In genomic region chr12:69363899-69364762, GRCm38 (mm10) we compare ENCODE assay signal across 8 mouse cellular contexts. TPM values are rescaled to one million over a fixed set of nuclear protein-coding genes. Genes with fewer than 3 reads are reported as not detected.
A peak's percentile ranks its signal among the peaks of the same experiment; 100 is the strongest.
DNase-seq lines count a peak whose midpoint lies in the region; ATAC-seq and TF ChIP-seq lines count a peak whose summit lies in the region.

No protein-coding gene starts in this region.

- peaks cover 18% of the 10 kb centered on the region for H3K4me1 ChIP-seq in embryonic facial prominence, embryonic 10.5 days
- H3K4me1 ChIP-seq in limb, embryonic 14.5 days (ENCODE audit: control insufficient read depth, insufficient read depth, low read length): peaks cover 15% of the 10 kb centered on the region; the same call in 1 of the 2 replicates
- no peaks in the 10 kb centered on the region; the same call in 1 of the 2 replicates for H3K4me1 ChIP-seq in midbrain, embryonic 14.5 days (ENCODE audit: control insufficient read depth, insufficient read depth, low read length)

- DNase-seq in 3134 (ENCODE audit: extremely low read depth, insufficient read length, low spot score): peak; percentile 80
- peak; percentile 90 for DNase-seq in adrenal gland, postnatal 14 days
- peak; percentile 81 for DNase-seq in embryonic facial prominence, embryonic 10.5 days (ENCODE audit: low spot score)
- peak; percentile 90 to 92 for DNase-seq in heart, adult 18-20 months
- peak; percentile 79 for DNase-seq in kidney, adult 11 months
- DNase-seq in limb, embryonic 14.5 days (ENCODE audit: low spot score): peak; percentile 77
- DNase-seq in midbrain, embryonic 14.5 days: peak; percentile 56
- peak; percentile 77 for DNase-seq in spleen, adult 12 weeks (ENCODE audit: low spot score)

- peak overlapping the region; percentile 91 for H3K27ac ChIP-seq in embryonic facial prominence, embryonic 10.5 days (replicated peaks)
- peak overlapping the region; percentile 76 for H3K27ac ChIP-seq in limb, embryonic 14.5 days (replicated peaks; ENCODE audit: low read depth, low read length)
- peak overlapping the region; percentile 32; the same call in 1 of the 2 replicates for H3K27ac ChIP-seq in midbrain, embryonic 14.5 days (replicated peaks; ENCODE audit: low read depth, low read length)

- H3K27me3 ChIP-seq in embryonic facial prominence, embryonic 10.5 days (replicated peaks; ENCODE audit: low read depth, poor library complexity, severe bottlenecking): no peaks in the 10 kb centered on the region
- H3K27me3 ChIP-seq in limb, embryonic 14.5 days (ENCODE audit: control insufficient read depth, insufficient read depth, low read length): no peaks in the 10 kb centered on the region
- no peaks in the 10 kb centered on the region for H3K27me3 ChIP-seq in midbrain, embryonic 14.5 days (ENCODE audit: control insufficient read depth, insufficient read depth, low read length)

- peak overlapping the region; percentile 50 for H3K9ac ChIP-seq in limb, embryonic 14.5 days (ENCODE audit: low read depth, low read length, severe bottlenecking)
- peak overlapping the region; percentile 43; the same call in 1 of the 2 replicates for H3K9ac ChIP-seq in midbrain, embryonic 14.5 days (replicated peaks; ENCODE audit: low read length)

- H3K36me3 ChIP-seq in embryonic facial prominence, embryonic 10.5 days (replicated peaks): no peaks in the 10 kb centered on the region
- no peaks in the 10 kb centered on the region for H3K36me3 ChIP-seq in limb, embryonic 14.5 days (ENCODE audit: control insufficient read depth, insufficient read depth, low read length)
- no peaks in the 10 kb centered on the region for H3K36me3 ChIP-seq in midbrain, embryonic 14.5 days (ENCODE audit: control insufficient read depth, insufficient read depth, low read length)

- H3K9me3 ChIP-seq in embryonic facial prominence, embryonic 10.5 days: no peaks in the 10 kb centered on the region
- H3K9me3 ChIP-seq in limb, embryonic 14.5 days (ENCODE audit: control insufficient read depth, low read length): no peaks in the 10 kb centered on the region
- no peaks in the 10 kb centered on the region for H3K9me3 ChIP-seq in midbrain, embryonic 14.5 days (ENCODE audit: control insufficient read depth, low read length)

- peak; percentile 55; the same call in 1 of the 2 replicates for TF ChIP-seq POLR2A in limb, embryonic 14.5 days (IDR thresholded peaks at IDR 0.05; ENCODE audit: borderline replicate concordance, extremely low read depth, insufficient read depth, insufficient read length)

- H3K4me2 ChIP-seq in limb, embryonic 14.5 days (replicated peaks; ENCODE audit: low read depth, low read length, severe bottlenecking): peak overlapping the region; percentile 56
- peak overlapping the region; percentile 74 for H3K4me2 ChIP-seq in midbrain, embryonic 14.5 days (ENCODE audit: low read length)

- H3K4me3 ChIP-seq in embryonic facial prominence, embryonic 10.5 days: peak overlapping the region; percentile 66
- peak overlapping the region; percentile 40 for H3K4me3 ChIP-seq in limb, embryonic 14.5 days (replicated peaks; ENCODE audit: low read length)
- H3K4me3 ChIP-seq in midbrain, embryonic 14.5 days (replicated peaks; ENCODE audit: low read depth, low read length): peak overlapping the region; percentile 42

- ATAC-seq in limb, embryonic 14.5 days (ENCODE audit: low FRiP score, low read depth): peak; percentile 38
- no peak for ATAC-seq in midbrain, embryonic 14.5 days (ENCODE audit: low FRiP score, low TSS enrichment)

- 5% methylated on average over 32 of the region's 32 CpGs for WGBS in embryonic facial prominence, embryonic 10.5 days
- WGBS in limb, embryonic 14.5 days: 6% methylated on average over 26 of the region's 32 CpGs
- WGBS in midbrain, embryonic 14.5 days: 6% methylated on average over 32 of the region's 32 CpGs

RNA-seq across cellular contexts. Expression of gene Nemf, which starts 7.2 kb away (rescaled TPM):
- 39.1 and 45.4 TPM in 2 replicates for total RNA-seq in adrenal gland, postnatal 14 days (2021)
- 95.0 and 98.7 TPM in 2 replicates for polyA plus RNA-seq in embryonic facial prominence, embryonic 10.5 days (2016; fragmentation: Nextera tagmentation; extraction: Ambion mirVana)
- total RNA-seq in heart, adult 18-20 months (2021): 10 to 100 TPM; 22.8 to 23.2 TPM
- polyA plus RNA-seq in limb, embryonic 14.5 days (2012; rRNA removed): 31.2 and 37.8 TPM in 2 replicates
- 78.6 and 83.0 TPM in 2 replicates for polyA plus RNA-seq in limb, embryonic 14.5 days (2014; fragmentation: Nextera tagmentation; extraction: Ambion mirVana)
- 78.8 and 87.1 TPM in 2 replicates for polyA plus RNA-seq in midbrain, embryonic 14.5 days (2014; fragmentation: Nextera tagmentation; extraction: Ambion mirVana)

RNA-seq across cellular contexts. Expression of gene Arf6, which starts 7.8 kb away (rescaled TPM):
- total RNA-seq in adrenal gland, postnatal 14 days (2021): 111 and 117 TPM in 2 replicates
- polyA plus RNA-seq in embryonic facial prominence, embryonic 10.5 days (2016; fragmentation: Nextera tagmentation; extraction: Ambion mirVana): 37.4 and 38.7 TPM in 2 replicates
- 10 to 100 TPM; 36.6 to 38.1 TPM for total RNA-seq in heart, adult 18-20 months (2021)
- polyA plus RNA-seq in limb, embryonic 14.5 days (2012; rRNA removed): 106 and 118 TPM in 2 replicates
- polyA plus RNA-seq in limb, embryonic 14.5 days (2014; fragmentation: Nextera tagmentation; extraction: Ambion mirVana): 81.4 and 82.2 TPM in 2 replicates
- polyA plus RNA-seq in midbrain, embryonic 14.5 days (2014; fragmentation: Nextera tagmentation; extraction: Ambion mirVana): 34.5 and 34.7 TPM in 2 replicates

RNA-seq across cellular contexts. Expression of gene Gm9887, which starts 8.1 kb away (rescaled TPM):
- 1.2 TPM in 1 of 2 replicates, not detected in the other for total RNA-seq in adrenal gland, postnatal 14 days (2021)
- polyA plus RNA-seq in embryonic facial prominence, embryonic 10.5 days (2016; fragmentation: Nextera tagmentation; extraction: Ambion mirVana): 0.90 and 1.5 TPM in 2 replicates
- under 1 TPM; 0.49 to 0.77 TPM for total RNA-seq in heart, adult 18-20 months (2021)
- polyA plus RNA-seq in limb, embryonic 14.5 days (2012; rRNA removed): 0.53 and 0.58 TPM in 2 replicates
- polyA plus RNA-seq in limb, embryonic 14.5 days (2014; fragmentation: Nextera tagmentation; extraction: Ambion mirVana): 1.4 and 1.8 TPM in 2 replicates
- 0.51 and 0.53 TPM in 2 replicates for polyA plus RNA-seq in midbrain, embryonic 14.5 days (2014; fragmentation: Nextera tagmentation; extraction: Ambion mirVana)

Comparison
In these comparisons a context has a peak if more than half of its experiments do, and no peak if none do; other contexts are left out.
1. H3K27ac ChIP-seq: peak in every context shown above with its lines; median percentile 91 in embryonic facial prominence, embryonic 10.5 days; 76 in limb, embryonic 14.5 days; 32 in midbrain, embryonic 14.5 days.